Mouse (Mus musculus): ENCODE measurements around the gene Igfbp1. TPM values are rescaled to one million over a fixed set of nuclear protein-coding genes. Genes with fewer than 3 reads are reported as not detected.
A peak's percentile ranks its signal among the peaks of the same experiment; 100 is the strongest.
"Not testable (repeated sequence)": the region's sequence is repeated elsewhere in the genome, so short reads cannot be mapped to it uniquely, and the experiment has no call there.

The Igfbp1 gene
- polyA plus RNA-seq, 1 experiment from 2014 or later = 0.12 TPM

GRCm38 (mm10) chr11:7215703-7216102 is 18.1 kb downstream of the Igfbp1 start:
- no peak overlapping the region for H3K27ac ChIP-seq (replicated peaks)
- DNase-seq (ENCODE audit: low spot score) = peak; percentile 78
- WGBS = 14% methylated on average over 8 of the region's 8 CpGs

GRCm38 (mm10) chr11:7221826-7222225 is 24.2 kb downstream of the Igfbp1 start:
- H3K36me3 ChIP-seq (replicated peaks); H3K4me3 ChIP-seq; H3K27me3 ChIP-seq (replicated peaks; ENCODE audit: low read depth, poor library complexity, severe bottlenecking); H3K9me3 ChIP-seq; H3K27ac ChIP-seq (replicated peaks); H3K4me1 ChIP-seq: not testable (repeated sequence)
- peak; percentile 27 for DNase-seq (ENCODE audit: low spot score)
- WGBS = 76% methylated on average over 8 of the region's 8 CpGs

More at GRCm38 (mm10) chr11:7215703-7216102, 18.1 kb downstream of the Igfbp1 start:
- no peaks in the 10 kb centered on the region for H3K9me3 ChIP-seq
- H3K4me3 ChIP-seq = no peak overlapping the region
- H3K4me1 ChIP-seq = peaks cover 46% of the 10 kb centered on the region
- peaks cover 42% of the 10 kb centered on the region for H3K27me3 ChIP-seq (replicated peaks; ENCODE audit: low read depth, poor library complexity, severe bottlenecking)
- H3K36me3 ChIP-seq (replicated peaks) = no peaks in the 10 kb centered on the region

GRCm38 (mm10) chr11:7226200-7226599 is 28.6 kb downstream of the Igfbp1 start:
- 88% methylated on average over 2 of the region's 2 CpGs for WGBS
- DNase-seq (ENCODE audit: low spot score) = no peak
- H3K27ac ChIP-seq (replicated peaks) = 0 out of 2 replicates have a peak overlapping the region, but pooled peaks have one; percentile 57

GRCm38 (mm10) chr11:7226810-7227550 is 29.4 kb downstream of the Igfbp1 start:
- peak overlapping the region; percentile 57 for H3K27ac ChIP-seq (replicated peaks)
- DNase-seq (ENCODE audit: low spot score) = peak; percentile 26
- no peak overlapping the region for H3K4me3 ChIP-seq
- no peaks in the 10 kb centered on the region for H3K36me3 ChIP-seq (replicated peaks)
- H3K4me1 ChIP-seq = peaks cover 15% of the 10 kb centered on the region
- no peaks in the 10 kb centered on the region for H3K9me3 ChIP-seq
- H3K27me3 ChIP-seq (replicated peaks; ENCODE audit: low read depth, poor library complexity, severe bottlenecking) = no peaks in the 10 kb centered on the region
- 70% methylated on average over 7 of the region's 7 CpGs for WGBS

More at GRCm38 (mm10) chr11:7226200-7226599, 28.6 kb downstream of the Igfbp1 start:
- no peak overlapping the region for H3K4me3 ChIP-seq
- peaks cover 15% of the 10 kb centered on the region for H3K4me1 ChIP-seq
- H3K36me3 ChIP-seq (replicated peaks) = no peaks in the 10 kb centered on the region
- no peaks in the 10 kb centered on the region for H3K27me3 ChIP-seq (replicated peaks; ENCODE audit: low read depth, poor library complexity, severe bottlenecking)
- H3K9me3 ChIP-seq = no peaks in the 10 kb centered on the region

- Histone ChIP-seq H3K4me1 (peaks cover 15% of the 10 kb centered on the region), H3K9me3 (no peaks in the 10 kb centered on the region), H3K4me3 (no peak overlapping the region), H3K27ac (replicated peaks) (no peak overlapping the region; the same call in 1 of the 2 replicates), H3K27me3 (replicated peaks; ENCODE audit: low read depth, poor library complexity, severe bottlenecking) (no peaks in the 10 kb centered on the region), H3K36me3 (replicated peaks) (no peaks in the 10 kb centered on the region)
- WGBS = 87% methylated on average over 4 of the region's 4 CpGs
- peak; percentile 4 for DNase-seq (ENCODE audit: low spot score)
These were observed 30.5 kb downstream of the Igfbp1 start for GRCm38 (mm10) chr11:7228107-7228506.

- WGBS = 77% methylated on average over 4 of the region's 4 CpGs
- no peak overlapping the region for H3K27ac ChIP-seq (replicated peaks)
- peaks cover 15% of the 10 kb centered on the region for H3K4me1 ChIP-seq
- H3K27me3 ChIP-seq (replicated peaks; ENCODE audit: low read depth, poor library complexity, severe bottlenecking) = no peaks in the 10 kb centered on the region
- H3K4me3 ChIP-seq = no peak overlapping the region
- peak; percentile 4 for DNase-seq (ENCODE audit: low spot score)
- H3K36me3 ChIP-seq (replicated peaks) = no peaks in the 10 kb centered on the region
- H3K9me3 ChIP-seq = no peaks in the 10 kb centered on the region
These were observed 32.4 kb downstream of the Igfbp1 start for GRCm38 (mm10) chr11:7230000-7230399.

- Histone ChIP-seq H3K27me3 (replicated peaks; ENCODE audit: low read depth, poor library complexity, severe bottlenecking) (no peaks in the 10 kb centered on the region), H3K9me3 (no peaks in the 10 kb centered on the region), H3K4me1 (peaks cover 13% of the 10 kb centered on the region), H3K27ac (replicated peaks) (no peak overlapping the region), H3K36me3 (replicated peaks) (no peaks in the 10 kb centered on the region), H3K4me3 (no peak overlapping the region)
- 94% methylated on average over 4 of the region's 4 CpGs for WGBS
- DNase-seq (ENCODE audit: low spot score) = no peak
These were observed 34.4 kb downstream of the Igfbp1 start for GRCm38 (mm10) chr11:7231958-7232357.

- H3K4me3 ChIP-seq = no peak overlapping the region
- DNase-seq (ENCODE audit: low spot score) = no peak
- H3K4me1 ChIP-seq = peaks cover 4% of the 10 kb centered on the region; the same call in 1 of the 2 replicates
- H3K27ac ChIP-seq (replicated peaks) = no peak overlapping the region
- no peaks in the 10 kb centered on the region for H3K9me3 ChIP-seq
- no peaks in the 10 kb centered on the region for H3K36me3 ChIP-seq (replicated peaks)
- 88% methylated on average over 2 of the region's 2 CpGs for WGBS
- no peaks in the 10 kb centered on the region for H3K27me3 ChIP-seq (replicated peaks; ENCODE audit: low read depth, poor library complexity, severe bottlenecking)
These were observed 35.8 kb downstream of the Igfbp1 start for GRCm38 (mm10) chr11:7233333-7233732.

GRCm38 (mm10) chr11:7234436-7234835 is 36.9 kb downstream of the Igfbp1 start:
- H3K9me3 ChIP-seq = no peaks in the 10 kb centered on the region
- no peaks in the 10 kb centered on the region for H3K36me3 ChIP-seq (replicated peaks)
- peaks cover 4% of the 10 kb centered on the region; the same call in 1 of the 2 replicates for H3K4me1 ChIP-seq
- H3K4me3 ChIP-seq = no peak overlapping the region
- no peak overlapping the region for H3K27ac ChIP-seq (replicated peaks)
- WGBS = 71% methylated on average over 1 of the region's 1 CpGs
- DNase-seq (ENCODE audit: low spot score) = no peak
- no peaks in the 10 kb centered on the region for H3K27me3 ChIP-seq (replicated peaks; ENCODE audit: low read depth, poor library complexity, severe bottlenecking)

GRCm38 (mm10) chr11:7234981-7235609 is 37.5 kb downstream of the Igfbp1 start:
- Histone ChIP-seq H3K4me3 (no peak overlapping the region), H3K27me3 (replicated peaks; ENCODE audit: low read depth, poor library complexity, severe bottlenecking) (no peaks in the 10 kb centered on the region), H3K9me3 (no peaks in the 10 kb centered on the region), H3K27ac (replicated peaks) (no peak overlapping the region), H3K4me1 (peaks cover 4% of the 10 kb centered on the region; the same call in 1 of the 2 replicates), H3K36me3 (replicated peaks) (no peaks in the 10 kb centered on the region)
- DNase-seq (ENCODE audit: low spot score) = no peak
- WGBS = 35% methylated on average over 3 of the region's 3 CpGs

GRCm38 (mm10) chr11:7236751-7237150 is 39.2 kb downstream of the Igfbp1 start:
- WGBS = 92% methylated on average over 2 of the region's 2 CpGs
- H3K27ac ChIP-seq (replicated peaks) = no peak overlapping the region
- no peaks in the 10 kb centered on the region for H3K9me3 ChIP-seq
- DNase-seq (ENCODE audit: low spot score) = no peak
- H3K27me3 ChIP-seq (replicated peaks; ENCODE audit: low read depth, poor library complexity, severe bottlenecking) = no peaks in the 10 kb centered on the region
- peaks cover 4% of the 10 kb centered on the region; the same call in 1 of the 2 replicates for H3K4me1 ChIP-seq
- H3K36me3 ChIP-seq (replicated peaks) = no peaks in the 10 kb centered on the region
- H3K4me3 ChIP-seq = no peak overlapping the region

- peaks cover 4% of the 10 kb centered on the region; the same call in 1 of the 2 replicates for H3K4me1 ChIP-seq
- H3K27ac ChIP-seq (replicated peaks) = no peak overlapping the region
- H3K36me3 ChIP-seq (replicated peaks) = no peaks in the 10 kb centered on the region
- H3K4me3 ChIP-seq = no peak overlapping the region
- H3K9me3 ChIP-seq = no peaks in the 10 kb centered on the region
- peak; percentile 7 for DNase-seq (ENCODE audit: low spot score)
- no peaks in the 10 kb centered on the region for H3K27me3 ChIP-seq (replicated peaks; ENCODE audit: low read depth, poor library complexity, severe bottlenecking)
- WGBS = 78% methylated on average over 6 of the region's 6 CpGs
These were observed 40.1 kb downstream of the Igfbp1 start for GRCm38 (mm10) chr11:7237712-7238111.

GRCm38 (mm10) chr11:7238546-7238945 is 41.0 kb downstream of the Igfbp1 start:
- Histone ChIP-seq H3K27ac (replicated peaks) (peak overlapping the region; percentile 30; the same call in 1 of the 2 replicates), H3K9me3 (no peaks in the 10 kb centered on the region), H3K4me1 (peaks cover 4% of the 10 kb centered on the region; the same call in 1 of the 2 replicates), H3K27me3 (replicated peaks; ENCODE audit: low read depth, poor library complexity, severe bottlenecking) (no peaks in the 10 kb centered on the region), H3K4me3 (no peak overlapping the region), H3K36me3 (replicated peaks) (no peaks in the 10 kb centered on the region)
- DNase-seq (ENCODE audit: low spot score) = peak; percentile 1
- WGBS = 95% methylated on average over 6 of the region's 6 CpGs
